Mouse (Mus musculus) left cerebral cortex, adult 9 months (tissue): ENCODE measurements around the gene Elf2.
A peak's percentile ranks its signal among the peaks of the same experiment; 100 is the strongest.
"Not testable (repeated sequence)": the region's sequence is repeated elsewhere in the genome, so short reads cannot be mapped to it uniquely, and the experiment has no call there.

Experiments used
- DNase-seq, 2 experiments: peaks; one replicate each; pipeline ENCODE4 v3.0.0; 2022; ENCODE audit warnings: low spot score in 2 of 2

Elf2 gene

GRCm38 (mm10) chr3:51359558-51360307 is 19.3 kb upstream of the Elf2 start:
- no peak for DNase-seq

GRCm38 (mm10) chr3:51358660-51359557 is 18.4 kb upstream of the Elf2 start:
- DNase-seq = peak in 1 of 2 experiments; percentile 66

GRCm38 (mm10) chr3:51358181-51358580 is 17.7 kb upstream of the Elf2 start:
- peak in 1 of 2 experiments; percentile 79 for DNase-seq

- DNase-seq = no peak
These were observed 17.2 kb upstream of the Elf2 start for GRCm38 (mm10) chr3:51357624-51358023.

- no peak for DNase-seq
These were observed 16.6 kb upstream of the Elf2 start for GRCm38 (mm10) chr3:51357078-51357477.

GRCm38 (mm10) chr3:51354956-51355355 is 14.5 kb upstream of the Elf2 start:
- DNase-seq = not testable (repeated sequence)

- DNase-seq = no peak
These were observed 13.6 kb upstream of the Elf2 start for GRCm38 (mm10) chr3:51354034-51354427.

GRCm38 (mm10) chr3:51353325-51354033 is 13.0 kb upstream of the Elf2 start:
- peak in 1 of 2 experiments; percentile 30 for DNase-seq

- DNase-seq = no peak
These were observed 10.3 kb upstream of the Elf2 start for GRCm38 (mm10) chr3:51350806-51351205.

- no peak for DNase-seq
These were observed 8.3 kb upstream of the Elf2 start for GRCm38 (mm10) chr3:51348646-51349238.

GRCm38 (mm10) chr3:51345017-51345416 is 4.6 kb upstream of the Elf2 start:
- DNase-seq = not testable (repeated sequence)

GRCm38 (mm10) chr3:51344182-51344581 is 3.7 kb upstream of the Elf2 start:
- DNase-seq = not testable (repeated sequence)

- DNase-seq = no peak
These were observed 2.8 kb upstream of the Elf2 start for GRCm38 (mm10) chr3:51343260-51343659.

GRCm38 (mm10) chr3:51342152-51342551 is 1.7 kb upstream of the Elf2 start:
- DNase-seq = no peak

- DNase-seq = peak in 1 of 2 experiments; percentile 66
These were observed 1.0 kb upstream of the Elf2 start for GRCm38 (mm10) chr3:51341268-51342081.

GRCm38 (mm10) chr3:51339734-51340551 is 520 bp downstream of the Elf2 start:
- DNase-seq = no peak

- DNase-seq = no peak
These were observed 1.1 kb downstream of the Elf2 start for GRCm38 (mm10) chr3:51339378-51339733.

GRCm38 (mm10) chr3:51335378-51335777 is 5.1 kb downstream of the Elf2 start:
- no peak for DNase-seq

- no peak for DNase-seq
These were observed 6.5 kb downstream of the Elf2 start for GRCm38 (mm10) chr3:51333950-51334349.
